Mouse (Mus musculus) cerebellum, adult 11 months (tissue): ENCODE measurements at regions not wholly inside any gene's neighbourhood (a gene's known extent, or its start where the extent isn't known, plus 50 kb on each side); places are given as distances from the start of the nearest gene placed in this dataset.

Experiments used
- DNase-seq: peaks from one replicate; pipeline ENCODE4 v3.0.0; 2022

GRCm38 (mm10) chr6:143287322-143287721 is 120.3 kb downstream of the Etnk1 start:
- DNase-seq: no peak

DNA sequence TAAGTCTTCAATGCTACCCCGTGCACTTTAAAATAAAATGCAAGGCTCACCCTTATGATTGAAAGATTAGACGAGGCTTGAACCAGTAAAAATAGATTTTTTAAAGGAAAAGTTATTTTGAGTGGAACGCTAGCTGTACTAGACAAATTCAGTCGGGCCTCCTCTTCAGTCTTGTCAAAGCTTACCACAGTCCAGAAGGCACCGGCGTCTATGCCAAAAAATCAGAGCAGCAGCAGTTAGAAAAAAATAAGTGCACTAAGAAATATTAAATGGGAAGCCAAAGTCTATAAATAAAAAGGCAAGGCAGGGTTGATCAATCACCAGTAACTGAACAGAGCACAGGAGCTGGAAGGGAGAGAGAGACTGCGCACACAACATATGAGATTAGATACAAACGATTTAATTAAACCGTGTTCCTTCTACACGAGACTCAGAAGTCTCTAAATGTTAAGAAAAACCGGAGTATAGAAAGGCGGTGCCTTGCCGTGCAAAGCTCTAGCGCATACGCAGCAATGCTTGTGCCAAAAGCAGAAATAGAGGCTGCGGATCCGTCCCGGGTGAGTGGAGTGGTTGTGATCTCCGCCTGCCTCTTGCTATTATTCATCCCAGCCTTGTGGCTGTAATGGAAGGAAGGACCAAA is 121.6 kb downstream of the Etnk1 start:
- DNase-seq: no peak

DNA sequence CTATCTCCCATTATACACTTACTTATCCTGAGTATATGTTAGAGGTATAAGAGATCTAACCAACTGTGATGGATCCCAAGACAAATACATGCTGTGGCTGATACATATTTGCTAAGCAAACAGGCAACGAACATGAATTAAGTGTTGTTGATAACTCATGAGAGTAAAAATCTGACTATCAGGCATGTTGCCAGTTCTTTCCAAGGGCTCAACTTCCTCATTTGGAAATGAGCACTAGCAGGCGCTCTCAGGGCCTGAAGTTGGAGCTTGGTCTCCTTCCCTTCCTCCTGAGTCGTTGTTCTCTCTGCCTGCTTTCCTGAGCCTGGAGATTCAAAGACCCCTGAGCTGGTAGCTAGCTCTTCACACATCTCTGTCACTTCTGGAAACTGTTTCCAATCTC is 126.6 kb downstream of the Etnk1 start:
- DNase-seq: no peak

- no peak for DNase-seq
Observed at GRCm38 (mm10) chr6:143298391-143298790, 131.4 kb downstream of the Etnk1 start.

GRCm38 (mm10) chr6:143301414-143301813 is 134.4 kb downstream of the Etnk1 start:
- no peak for DNase-seq

- no peak for DNase-seq
Observed at GRCm38 (mm10) chr6:143307327-143307726, 140.3 kb downstream of the Etnk1 start.

DNA sequence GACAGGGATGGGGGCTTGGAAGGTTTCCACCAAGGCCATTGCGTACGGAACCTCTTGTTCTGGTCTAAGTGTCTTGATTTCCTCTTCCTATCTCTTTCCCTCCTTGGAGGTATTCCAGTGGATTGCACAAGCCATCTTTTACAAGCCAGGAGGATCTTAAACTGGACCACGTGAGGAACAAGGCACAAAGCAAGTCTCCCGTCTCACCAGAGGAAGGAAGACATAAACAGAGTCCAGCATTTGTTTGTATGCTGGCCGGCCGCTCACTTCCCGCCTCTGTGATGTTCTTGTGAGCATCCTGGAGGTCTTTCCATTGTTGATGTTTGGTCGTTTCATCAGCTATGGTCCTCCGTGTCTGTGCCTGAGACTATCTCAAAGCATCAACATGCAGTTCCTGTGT is 148.8 kb downstream of the Etnk1 start:
- DNase-seq: no peak

DNA sequence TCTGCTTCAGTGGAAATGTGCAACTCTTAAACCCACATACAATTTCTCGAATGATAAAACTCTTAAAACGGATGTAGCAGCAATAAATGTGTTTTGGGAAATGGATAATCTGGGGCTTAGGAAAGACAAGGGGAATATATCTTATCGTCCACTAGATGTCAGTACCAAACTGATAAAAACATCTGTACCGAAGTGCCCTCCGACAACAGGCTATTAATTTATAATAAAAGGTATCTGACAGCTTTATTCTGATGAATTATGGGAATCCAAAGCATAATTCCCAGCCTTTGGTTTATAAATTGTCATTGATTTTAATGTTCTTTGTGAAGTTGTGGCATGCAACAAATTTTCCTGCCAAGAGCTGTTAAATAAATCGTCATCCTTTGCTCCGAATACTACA is 153.4 kb downstream of the Etnk1 start:
- no peak for DNase-seq

DNA sequence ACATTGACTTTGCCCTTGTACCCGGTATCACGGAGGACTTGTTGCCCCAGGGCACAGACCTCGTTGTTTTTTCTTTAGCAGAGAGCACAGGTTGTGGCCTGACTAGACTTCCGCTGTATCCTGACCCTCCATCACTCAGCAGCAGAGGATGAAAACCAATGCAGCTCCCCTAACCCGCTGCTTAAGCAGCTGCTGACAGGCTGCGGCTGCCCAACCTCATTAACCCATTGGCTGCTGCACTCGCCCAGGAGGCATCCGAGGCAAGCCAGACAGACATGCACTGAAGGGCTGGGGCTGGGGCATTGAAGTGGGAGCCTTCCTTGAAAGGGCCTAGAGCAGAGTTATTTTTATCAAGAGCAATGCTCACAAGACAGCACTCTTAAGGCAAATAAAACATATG is 157.6 kb downstream of the Etnk1 start:
- no peak for DNase-seq

DNA sequence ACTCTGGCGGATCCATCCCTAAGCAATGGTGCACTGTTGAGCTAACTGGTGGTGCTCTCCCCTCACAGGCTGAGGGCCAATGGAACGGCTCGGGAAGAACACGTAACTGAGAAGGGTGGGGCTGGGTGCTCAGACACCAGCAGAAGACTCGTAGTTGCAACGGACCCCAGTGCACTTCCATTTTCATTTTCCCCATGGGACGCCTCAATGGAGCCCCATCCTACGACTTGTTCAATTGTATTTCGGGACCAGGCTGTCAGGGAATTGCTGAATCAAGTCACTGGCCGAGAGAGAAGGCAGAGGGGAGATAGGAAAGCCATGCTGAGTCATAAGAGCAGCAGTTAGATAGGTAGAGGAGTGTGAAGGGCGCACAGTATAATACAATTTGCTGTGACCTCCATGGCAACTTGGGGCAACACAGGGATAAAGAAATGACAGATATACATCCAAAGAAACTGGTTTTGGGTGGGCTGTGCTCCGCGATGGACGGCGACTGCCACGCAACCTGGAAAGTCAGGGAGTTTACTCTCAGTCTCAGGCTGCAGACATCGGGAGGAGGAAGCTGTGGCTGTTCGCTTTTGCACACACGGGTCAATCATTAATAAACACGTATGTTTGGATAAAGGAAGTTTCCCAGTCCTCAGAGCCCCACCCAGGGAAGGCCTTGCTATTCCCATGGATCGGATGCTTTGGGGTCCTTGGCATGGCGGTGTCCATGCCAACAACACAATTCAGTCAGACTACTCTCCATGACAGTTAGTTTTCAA is 160.1 kb downstream of the Etnk1 start:
- DNase-seq: no peak

DNA sequence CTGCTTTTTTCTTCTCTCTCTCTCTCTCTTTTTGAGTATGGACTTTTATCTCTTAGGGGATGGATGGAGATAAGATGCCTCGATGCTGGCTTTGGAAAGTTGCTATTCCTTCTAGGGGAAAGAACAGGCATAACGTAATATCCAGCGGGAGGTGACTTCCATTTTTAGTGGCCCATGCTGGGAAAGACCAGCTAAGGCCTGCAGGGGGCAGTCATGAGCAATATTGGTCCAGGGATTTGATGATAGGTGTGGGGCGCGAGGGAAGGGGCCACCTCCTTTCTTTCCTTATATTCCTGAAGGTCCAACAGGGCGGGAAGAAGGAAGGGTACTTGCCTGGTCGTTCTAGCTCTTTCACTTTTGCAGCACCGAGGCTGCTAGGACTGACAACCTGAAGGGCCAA is 160.8 kb downstream of the Etnk1 start:
- no peak for DNase-seq

DNA sequence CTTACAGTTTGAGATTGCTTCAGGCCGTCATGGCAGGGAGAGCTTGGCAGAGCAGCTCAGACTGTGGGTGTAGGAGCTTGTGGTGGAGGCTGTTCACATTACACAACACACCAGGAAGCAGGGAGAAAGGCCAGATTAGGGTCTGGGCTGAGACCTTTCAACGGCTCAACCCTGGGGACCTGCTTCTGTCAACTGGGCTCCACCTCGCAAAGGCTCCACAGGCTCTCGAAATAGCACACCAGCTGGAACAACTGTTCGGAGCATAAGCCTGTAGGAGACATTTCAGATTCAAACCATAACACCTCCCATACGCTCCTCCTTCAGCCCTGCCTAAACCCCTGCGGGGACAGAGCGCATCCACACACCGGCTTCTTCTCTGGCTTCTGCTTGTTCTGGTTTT is 161.2 kb downstream of the Etnk1 start:
- DNase-seq: no peak

GRCm38 (mm10) chr6:143329096-143329495 is 162.1 kb downstream of the Etnk1 start:
- DNase-seq: no peak

- DNase-seq: no peak
Observed at GRCm38 (mm10) chr6:143333493-143333892, 166.5 kb downstream of the Etnk1 start.

- DNase-seq: no peak
Observed at GRCm38 (mm10) chr6:143336574-143336973, 169.6 kb downstream of the Etnk1 start.

DNA sequence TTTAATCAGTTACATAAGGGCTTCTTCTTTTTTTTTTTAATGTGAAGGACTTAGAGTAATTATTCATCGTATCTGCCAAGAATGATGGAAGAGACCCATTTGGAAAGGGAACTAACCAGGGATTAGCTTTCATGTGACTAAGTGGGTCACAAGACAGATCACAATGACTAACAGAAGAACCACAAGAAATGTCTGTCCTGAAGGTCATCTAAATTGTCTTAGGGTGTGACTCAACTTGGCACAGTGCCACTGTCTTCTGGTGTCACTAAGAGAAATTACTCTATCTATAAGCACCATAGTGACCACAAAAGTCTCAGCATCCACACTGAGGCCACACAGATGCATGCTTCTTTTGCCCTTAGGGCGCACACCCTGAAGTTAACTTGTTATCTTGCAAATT is 182.0 kb downstream of the Etnk1 start:
- DNase-seq: no peak

DNA sequence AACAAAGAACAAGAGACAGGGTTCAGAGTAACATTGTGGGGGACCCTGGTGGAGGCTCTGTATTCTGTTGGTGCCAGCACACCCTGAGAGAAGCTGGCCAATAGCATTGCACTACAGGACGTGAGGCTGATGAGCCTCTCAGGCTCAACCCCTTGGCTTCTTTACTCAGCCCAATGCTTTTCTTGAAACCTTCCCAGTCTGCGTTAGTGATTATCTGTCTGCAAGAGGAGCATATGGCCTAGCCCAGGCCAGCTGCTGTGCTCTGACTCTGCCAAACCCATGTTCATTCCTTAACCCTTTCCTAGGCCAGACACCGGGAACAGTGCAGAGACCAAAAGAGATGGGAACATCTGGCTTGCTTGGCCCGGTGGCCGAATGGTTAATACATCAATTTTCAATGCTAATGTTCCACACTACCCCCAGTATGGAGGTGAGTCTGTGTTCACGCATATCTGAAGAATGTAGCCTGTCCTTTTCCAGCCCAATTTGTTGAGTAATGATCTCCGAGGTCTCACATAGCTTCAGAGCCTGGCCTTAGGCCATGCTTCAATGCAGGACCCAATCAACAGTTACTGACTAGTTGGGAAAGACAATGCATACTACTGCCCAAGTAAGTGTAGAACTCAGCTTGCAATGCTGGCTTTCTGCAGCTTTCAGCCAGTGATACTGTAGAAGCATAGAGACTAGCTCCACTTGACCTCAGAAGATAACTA is 192.5 kb downstream of the Etnk1 start:
- no peak for DNase-seq

DNA sequence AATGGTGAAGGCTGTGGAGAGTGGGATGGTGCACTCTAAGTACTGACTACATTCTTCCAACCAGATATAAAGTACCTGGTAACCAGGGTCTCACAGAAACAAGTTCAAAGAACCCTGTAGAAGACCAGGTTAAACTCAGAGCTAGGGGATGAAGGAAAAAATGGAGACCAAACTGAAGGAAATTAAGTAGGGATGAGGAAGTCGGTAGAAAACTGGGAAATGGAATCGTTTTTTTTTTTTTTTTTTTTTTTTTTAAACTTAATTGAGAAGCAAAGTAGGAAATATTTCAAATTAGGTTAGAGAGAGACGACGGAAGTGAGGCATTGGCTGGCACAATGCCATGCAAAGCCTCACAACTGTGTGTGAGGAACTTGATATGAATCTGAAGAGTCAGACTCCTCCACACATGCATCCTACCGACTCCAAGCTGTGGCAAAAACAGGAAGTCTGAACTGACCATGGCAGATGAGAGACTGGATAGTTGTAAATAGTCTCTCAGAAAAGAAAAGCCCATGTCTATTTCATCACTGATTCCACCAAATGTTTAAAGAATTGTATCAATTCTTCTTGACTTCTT is 194.2 kb downstream of the Etnk1 start:
- no peak for DNase-seq

- DNase-seq: no peak
Observed at GRCm38 (mm10) chr6:143361963-143362362, 194.9 kb downstream of the Etnk1 start.

GRCm38 (mm10) chr6:143365840-143366239 is 198.8 kb downstream of the Etnk1 start:
- DNase-seq: no peak

DNA sequence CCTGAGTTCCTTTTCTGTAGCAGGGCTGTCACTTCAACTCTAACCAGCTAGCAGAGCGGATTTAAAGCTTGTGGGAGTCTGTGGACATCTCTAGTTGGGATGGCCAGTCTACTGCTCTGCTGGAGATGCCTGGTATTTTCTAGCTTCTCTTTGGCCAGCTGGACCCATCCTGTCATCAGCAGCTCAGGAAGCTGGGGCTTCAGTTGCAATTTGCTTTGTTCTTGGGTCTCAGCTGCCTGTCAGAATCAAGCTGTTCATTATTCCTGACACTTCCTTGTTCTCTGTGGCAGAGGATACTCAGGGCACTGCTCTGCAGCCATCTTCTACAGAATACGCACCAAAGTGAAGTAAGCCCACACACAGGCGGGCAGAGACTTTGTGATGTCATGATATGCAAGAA is 200.8 kb downstream of the Etnk1 start:
- no peak for DNase-seq

DNA sequence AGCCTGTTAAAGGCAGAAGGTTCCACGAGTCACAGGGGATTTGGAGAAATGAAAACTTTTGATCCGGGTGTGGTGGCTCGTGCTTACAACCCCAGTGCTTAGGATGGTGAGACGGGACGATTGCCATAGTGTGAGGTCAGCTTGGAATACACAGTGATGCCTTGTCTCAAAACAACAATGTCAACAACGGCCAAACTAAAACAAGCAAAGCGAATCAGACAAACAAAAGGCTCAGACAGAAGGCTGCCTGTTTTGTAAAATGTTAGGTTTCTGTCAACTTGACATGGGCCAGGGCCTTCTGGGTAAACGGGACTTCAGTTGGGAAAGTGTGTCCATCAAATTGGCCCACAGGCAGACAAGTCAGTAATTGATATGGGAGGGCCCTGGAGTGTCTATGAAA is 201.6 kb downstream of the Etnk1 start:
- no peak for DNase-seq

DNA sequence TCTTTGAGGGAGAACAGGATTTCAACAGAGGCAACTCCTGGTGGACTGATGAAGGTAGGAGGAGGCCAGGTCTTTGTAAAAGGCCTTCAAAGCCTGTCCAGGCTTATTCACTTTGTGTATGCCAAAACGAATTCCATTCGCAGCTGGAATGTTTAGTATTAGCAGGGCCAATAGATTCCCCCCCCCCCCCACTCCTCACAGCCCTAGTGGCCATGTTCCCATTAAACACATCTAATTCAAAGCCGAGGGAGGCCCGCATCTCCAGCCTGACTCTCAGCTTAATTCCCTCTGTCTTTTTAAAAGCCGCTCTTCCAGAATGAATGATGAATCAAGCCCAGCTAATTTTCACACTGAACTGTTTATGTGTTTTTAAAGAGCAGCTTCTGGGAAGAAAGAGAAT is 205.5 kb downstream of the Etnk1 start:
- DNase-seq: no peak
